Mouse (Mus musculus) neural tube, embryonic 13.5 days (tissue): ENCODE results near the gene Ptpre. TPM values are rescaled to one million over a fixed set of nuclear protein-coding genes. Genes with fewer than 3 reads are reported as not detected.

Experiments
- microRNA counts: library from miRNA; unstranded; fragments of <30 nt; microRNA quantifications from one replicate; lab custom pipeline; 2016
- microRNA-seq: library from miRNA; unstranded; fragments of <30 nt; microRNA quantifications from one replicate; pipeline ENCODE4, GENCODE M21; 2016
- polyA plus RNA-seq: library from polyadenylated mRNA; unstranded; fragments of >200 nt; fragmentation: Nextera tagmentation; extraction: Ambion mirVana; gene quantifications from 2 replicates; pipeline ENCODE4 v1.2.1, GENCODE M21; 2015

Ptpre gene
- polyA plus RNA-seq, 1 experiment from 2014 or later: 5.3 TPM

MicroRNAs encoded within 50 kb of the gene (microRNA counts, 519-probe panel; counts per million panel counts)
- microRNA mmu-miR-1962 (lab: Ali Mortazavi, UCI): not detected

Small RNA genes within 50 kb of the gene (microRNA-seq; reads per million reads assigned to microRNA genes)
- not detected for gene Mir1962

Other genes starting within 250 kb of the Ptpre start
- not detected in 2 replicates for gene Foxi2, start 127.2 kb upstream of the Ptpre start, polyA plus RNA-seq
- gene Clrn3, start 8.8 kb upstream of the Ptpre start, polyA plus RNA-seq: 0.11 TPM in 1 of 2 replicates, not detected in the other
- 5.9 and 8.8 TPM in 2 replicates for gene Mki67, start 178.9 kb downstream of the Ptpre start, polyA plus RNA-seq